Mouse (Mus musculus): Measurements from ENCODE around the gene Inhbe.

DNA sequence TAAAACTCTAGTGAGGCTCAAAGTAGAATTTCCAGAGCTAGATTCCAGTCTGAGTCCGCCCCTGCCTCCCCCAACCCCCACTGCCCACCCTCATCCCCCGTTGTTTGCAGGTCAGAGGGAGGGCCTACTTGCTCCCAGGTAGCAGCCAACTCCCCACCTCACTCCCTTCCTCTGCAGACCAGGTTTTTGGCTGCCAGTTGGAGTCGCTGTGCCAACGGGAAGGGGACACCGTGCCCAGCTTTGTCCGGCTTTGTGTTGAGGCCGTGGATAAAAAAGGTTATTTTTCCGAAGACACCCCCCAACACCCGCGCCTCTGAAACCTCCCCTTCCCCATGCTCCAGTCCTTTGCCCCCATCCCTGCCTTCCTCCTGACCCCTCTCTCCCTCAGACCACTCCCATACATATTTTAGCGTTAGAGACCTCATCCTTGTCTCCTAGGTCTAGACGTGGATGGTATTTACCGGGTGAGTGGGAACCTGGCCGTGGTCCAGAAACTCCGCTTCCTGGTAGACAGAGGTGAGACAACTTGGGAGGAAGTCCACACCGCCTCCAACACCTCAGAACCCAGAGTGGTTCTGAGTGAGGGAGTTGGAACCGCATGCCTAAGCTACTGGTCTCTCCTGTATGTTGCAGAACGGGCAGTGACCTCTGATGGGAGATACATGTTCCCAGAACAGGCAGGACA is 26.6 kb downstream of the Inhbe start:
- no peak for TF ChIP-seq CTCF (conservative IDR thresholded peaks at IDR 0.05; ENCODE audit: low read length)
- TF ChIP-seq POU5F1 (IDR thresholded peaks at IDR 0.05; ENCODE audit: borderline replicate concordance, low read length), result no peak
- no peak for TF ChIP-seq NANOG (IDR thresholded peaks at IDR 0.05; ENCODE audit: borderline replicate concordance, low read length)

Measured in E14TG2a.4 (cell line).